Mouse (Mus musculus) 3T3-L1 (cell line): ENCODE data around the gene BC017158.
A peak's percentile ranks its signal among the peaks of the same experiment; 100 is the strongest.

Source experiments
- DNase-seq: peaks from one replicate; pipeline ENCODE4 v3.0.0-alpha.2; 2015; ENCODE audit warnings: low read depth, low spot score

Gene BC017158

GRCm38 (mm10) chr7:128309776-128310175 lies 11.8 kb upstream of the BC017158 start:
- DNase-seq, result peak; percentile 21

DNA sequence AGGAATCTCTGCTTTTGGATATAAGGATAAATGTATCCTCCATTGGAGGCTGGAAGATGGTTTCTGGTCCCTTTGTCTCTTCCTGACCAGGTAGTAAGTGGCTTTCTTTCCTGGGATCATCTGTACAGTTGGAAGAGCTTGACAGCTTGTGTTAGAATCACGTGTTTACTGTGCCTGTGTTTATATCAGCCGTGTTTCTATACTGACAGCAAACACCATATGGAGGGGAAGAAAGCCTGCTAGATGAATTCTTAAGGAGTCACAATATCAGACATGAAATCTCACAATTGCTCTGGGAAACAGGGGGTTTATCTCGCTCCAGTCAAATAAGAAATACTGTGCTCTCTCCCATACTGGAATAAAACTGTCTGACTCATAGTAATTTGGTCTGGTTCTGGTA lies 11.2 kb upstream of the BC017158 start:
- no peak for DNase-seq

- DNase-seq, result no peak
Measured at GRCm38 (mm10) chr7:128307851-128308250, 9.9 kb upstream of the BC017158 start.

DNA sequence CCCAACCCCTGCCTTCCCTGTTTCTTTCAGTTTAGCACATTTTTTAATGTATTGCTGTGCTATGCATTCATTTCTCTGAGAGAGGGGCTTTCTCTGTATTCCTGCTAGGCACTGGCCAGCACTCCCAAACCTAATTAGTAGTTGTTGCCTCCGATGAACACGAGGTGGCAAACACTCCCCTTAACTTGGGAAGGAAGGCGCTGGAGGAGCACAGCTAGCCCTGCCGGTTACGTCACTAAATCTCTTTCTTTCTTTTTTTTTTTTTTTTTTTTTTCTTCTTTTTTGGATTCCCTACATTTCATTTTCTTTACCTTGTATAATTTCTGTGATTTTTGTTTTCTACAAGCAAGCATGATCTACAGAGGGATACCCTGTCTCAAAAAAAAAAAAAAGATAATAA lies 6.9 kb upstream of the BC017158 start:
- DNase-seq, result peak; percentile 70

GRCm38 (mm10) chr7:128304198-128304597 lies 6.2 kb upstream of the BC017158 start:
- DNase-seq, result no peak

DNA sequence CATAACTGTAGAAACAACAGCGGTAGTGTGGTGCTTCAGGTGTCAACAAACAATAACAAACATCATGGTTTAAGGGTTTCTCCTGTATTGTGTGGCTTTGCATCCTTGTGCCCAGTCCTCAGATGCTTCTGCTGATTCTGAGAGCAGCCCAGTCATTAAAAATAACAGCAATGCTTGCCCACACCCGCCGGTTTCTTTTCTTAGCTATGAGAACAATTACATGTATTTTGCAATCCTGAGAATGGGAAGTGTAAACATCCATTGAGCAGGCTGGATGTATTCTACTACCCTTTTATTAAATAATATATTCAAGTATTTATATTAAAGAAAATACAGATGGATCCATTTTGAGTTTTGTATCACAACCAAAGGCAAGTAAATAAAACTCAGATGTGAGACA lies 4.2 kb upstream of the BC017158 start:
- no peak for DNase-seq

DNA sequence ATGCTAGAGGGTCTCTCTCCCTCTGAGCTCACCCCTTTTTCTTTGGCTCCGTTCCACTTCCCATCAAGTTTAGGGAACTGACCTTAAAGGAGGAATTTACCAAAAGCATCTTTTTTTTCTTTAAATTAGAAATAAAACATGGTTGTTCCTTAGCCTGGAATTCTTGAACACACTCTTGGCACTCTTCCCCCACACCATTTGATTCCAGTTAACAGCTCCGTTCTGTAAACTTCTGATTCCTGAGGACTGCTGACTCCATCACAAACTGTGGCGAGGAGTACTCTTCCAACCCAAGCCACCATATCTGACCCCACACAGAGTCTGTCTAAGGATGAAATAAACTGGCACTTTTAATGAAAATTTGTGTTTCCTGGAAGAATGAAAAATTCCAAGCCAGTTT lies 3.0 kb upstream of the BC017158 start:
- DNase-seq, result no peak

GRCm38 (mm10) chr7:128298481-128299342 lies 742 bp upstream of the BC017158 start:
- no peak for DNase-seq

DNA sequence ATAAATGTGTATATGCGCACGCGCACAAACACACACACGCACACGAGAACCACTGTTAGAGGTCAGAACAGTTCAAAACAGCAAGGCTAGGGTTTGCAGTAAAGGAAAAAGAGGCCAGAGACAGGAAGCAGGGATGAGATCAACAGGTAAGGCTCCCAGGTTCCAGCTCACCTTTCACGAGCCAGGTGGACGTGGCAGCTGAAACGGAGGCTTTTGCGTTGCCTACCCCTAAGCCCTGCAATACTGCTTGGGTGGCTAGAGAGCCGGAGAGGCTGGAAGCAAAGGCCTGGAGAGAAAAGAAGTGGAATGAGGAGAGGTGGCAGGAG lies 716 bp downstream of the BC017158 start:
- DNase-seq, result no peak

DNA sequence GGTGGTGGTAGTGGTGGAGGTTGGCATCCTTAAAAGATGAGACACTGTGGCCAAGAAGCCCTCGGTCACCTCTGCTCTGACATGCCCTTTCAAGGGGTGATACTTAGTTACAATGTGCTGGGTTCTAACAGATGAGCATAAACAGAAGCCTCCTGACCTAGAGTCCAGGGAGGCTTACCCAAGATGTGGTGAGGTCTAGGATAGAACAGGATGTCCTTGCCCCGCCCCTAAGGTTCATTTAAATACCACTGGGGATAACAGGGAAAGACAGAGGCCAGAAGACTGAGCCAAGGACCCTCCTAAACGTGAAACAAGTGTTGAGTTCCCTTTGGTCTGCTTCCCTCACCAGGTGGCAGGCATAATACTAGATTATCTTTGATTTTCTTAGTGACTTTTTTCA lies 1.5 kb downstream of the BC017158 start:
- no peak for DNase-seq

DNA sequence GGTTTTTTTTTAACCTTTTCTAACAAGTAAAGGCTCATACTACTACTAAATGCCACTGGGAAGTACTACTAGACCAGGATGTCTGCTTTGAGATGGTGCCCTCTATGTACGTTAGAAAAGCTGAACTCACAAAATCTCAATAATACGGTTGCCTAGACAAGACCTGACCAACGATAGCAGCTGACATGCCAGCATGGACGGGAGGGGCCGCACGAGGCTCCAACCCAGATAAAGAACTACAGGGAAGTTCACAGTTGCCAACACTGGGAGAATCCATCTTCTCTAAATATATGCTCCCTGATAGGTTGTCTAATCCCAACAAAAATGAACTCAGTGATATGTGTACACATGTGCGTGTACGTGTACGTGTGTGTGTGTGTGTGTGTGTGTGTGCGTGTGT lies 3.2 kb downstream of the BC017158 start:
- DNase-seq, result no peak

DNA sequence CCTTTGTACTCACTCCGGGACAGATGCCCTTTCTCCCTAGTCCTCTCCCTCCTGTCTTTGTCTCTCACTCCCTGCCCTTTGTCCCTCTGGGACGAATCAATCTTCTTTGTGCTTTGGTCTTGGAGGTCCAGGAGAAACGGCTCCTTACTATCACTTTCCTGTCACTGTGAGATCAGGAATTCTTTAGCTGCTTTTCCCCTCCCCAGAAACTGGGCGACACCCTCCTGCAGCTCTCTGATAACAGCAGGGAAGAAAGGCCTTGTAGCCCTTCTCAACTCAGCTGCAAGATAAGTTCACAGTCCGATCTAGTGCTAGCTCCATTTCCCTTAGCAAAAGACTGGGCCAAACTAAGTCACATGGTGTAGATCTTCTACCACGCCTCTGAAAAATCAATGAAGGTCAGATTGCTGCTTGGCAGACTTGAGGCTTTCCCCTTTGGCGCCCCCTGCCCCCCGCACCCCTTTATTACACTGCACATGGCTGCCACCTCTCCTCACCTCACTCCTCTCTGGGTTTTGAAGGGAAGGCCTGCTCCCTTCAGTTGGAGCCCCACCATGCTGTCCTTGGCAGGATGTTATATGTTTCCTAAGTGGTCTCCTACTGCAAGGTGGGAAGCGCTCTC lies 8.9 kb downstream of the BC017158 start:
- peak; percentile 45 for DNase-seq

DNA sequence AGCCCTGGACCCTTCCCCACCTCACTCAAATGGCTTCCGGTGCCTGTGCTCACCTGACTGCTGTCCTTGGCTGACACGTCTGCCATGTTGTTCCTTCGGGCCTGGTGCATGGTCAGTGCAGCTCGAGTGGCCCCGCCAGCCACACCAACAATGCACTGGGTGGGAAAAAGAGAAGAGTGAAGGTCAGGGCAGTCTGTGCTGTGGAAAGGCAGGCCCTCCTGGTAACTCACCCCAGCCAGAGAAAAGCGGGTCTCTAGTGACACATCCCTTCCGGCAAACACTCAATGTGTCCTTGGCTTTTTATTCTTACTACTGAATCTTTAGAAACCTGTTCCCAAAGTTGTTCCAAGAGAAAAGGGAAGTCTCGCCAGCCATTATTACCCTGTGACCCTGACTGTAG lies 12.9 kb downstream of the BC017158 start:
- no peak for DNase-seq

- no peak for DNase-seq
Measured at GRCm38 (mm10) chr7:128284047-128284446, 13.9 kb downstream of the BC017158 start.

DNA sequence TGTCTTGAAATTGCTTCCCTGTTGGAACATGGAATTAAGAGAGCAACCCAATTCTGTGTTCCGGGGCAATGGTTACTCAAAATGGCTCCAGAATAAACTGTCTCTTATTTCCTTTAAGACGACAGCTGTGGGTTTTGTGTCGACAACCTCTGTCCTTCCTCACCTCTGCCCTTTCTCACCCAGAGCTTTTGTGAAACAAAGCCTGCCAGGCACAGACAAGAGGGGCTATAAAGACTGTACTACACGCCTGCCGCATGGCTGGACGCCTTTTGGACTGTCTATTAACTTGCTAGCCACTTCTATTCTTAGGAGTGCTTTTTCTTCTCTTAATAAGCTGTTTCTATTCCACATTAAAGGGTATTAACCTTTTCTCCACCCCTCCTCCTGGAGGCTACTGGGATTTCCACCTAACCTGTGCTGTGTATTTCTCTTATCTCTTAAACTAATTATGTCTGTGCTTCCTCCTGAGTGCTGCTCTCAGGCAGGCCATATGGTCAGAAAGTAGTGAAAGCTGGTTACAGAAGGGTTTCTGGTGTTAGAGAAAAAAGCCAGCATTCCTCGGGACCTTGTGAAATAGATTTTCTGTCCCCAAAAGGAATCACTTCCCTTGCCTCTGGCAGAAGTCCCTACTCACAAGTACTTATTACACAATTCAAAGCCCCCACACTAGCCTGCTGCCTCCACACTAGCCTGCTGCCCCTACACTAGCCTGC lies 15.3 kb downstream of the BC017158 start:
- DNase-seq, result no peak

DNA sequence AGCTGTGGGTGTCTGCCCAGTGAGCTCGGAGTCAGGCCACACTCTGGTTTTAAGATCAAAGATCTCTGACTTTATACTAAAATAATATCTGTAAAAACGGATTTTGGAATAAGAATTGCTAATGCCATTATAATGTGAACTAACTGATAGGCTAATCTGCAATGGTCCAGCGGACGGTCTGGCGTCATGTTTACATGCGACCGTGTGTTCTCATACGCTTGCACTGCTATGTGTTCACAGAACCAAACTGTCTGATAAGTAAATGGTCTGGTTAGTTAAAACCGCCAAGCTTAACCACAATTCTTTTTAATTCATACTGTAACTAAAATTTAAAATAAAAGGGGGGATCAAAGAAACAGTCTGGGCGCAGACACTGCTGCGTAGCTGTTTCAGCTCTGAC lies 16.2 kb downstream of the BC017158 start:
- DNase-seq, result no peak

- DNase-seq, result no peak
Measured at GRCm38 (mm10) chr7:128279750-128280149, 18.2 kb downstream of the BC017158 start.

DNA sequence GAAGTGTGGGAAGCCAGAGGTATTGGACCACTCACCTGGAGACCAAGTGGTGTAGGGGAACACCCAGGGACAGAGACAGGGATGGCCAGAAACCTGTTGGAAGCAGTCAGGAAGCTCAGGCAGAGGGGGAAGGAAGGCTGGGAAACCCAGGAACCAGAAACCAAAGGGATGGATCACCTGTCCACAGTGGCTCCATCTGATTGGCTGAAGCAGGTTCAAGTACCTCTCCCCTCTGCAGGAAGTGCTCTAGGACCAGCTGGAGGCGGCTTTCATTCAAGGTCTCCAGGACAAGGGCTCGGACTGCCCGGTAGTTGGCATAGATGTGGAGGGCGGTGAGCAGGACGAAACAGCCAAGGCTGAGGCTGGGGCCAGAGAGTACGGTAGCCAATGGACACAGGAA lies 21.9 kb downstream of the BC017158 start:
- no peak for DNase-seq

- DNase-seq, result no peak
Measured at GRCm38 (mm10) chr7:128271496-128271895, 26.5 kb downstream of the BC017158 start.

DNA sequence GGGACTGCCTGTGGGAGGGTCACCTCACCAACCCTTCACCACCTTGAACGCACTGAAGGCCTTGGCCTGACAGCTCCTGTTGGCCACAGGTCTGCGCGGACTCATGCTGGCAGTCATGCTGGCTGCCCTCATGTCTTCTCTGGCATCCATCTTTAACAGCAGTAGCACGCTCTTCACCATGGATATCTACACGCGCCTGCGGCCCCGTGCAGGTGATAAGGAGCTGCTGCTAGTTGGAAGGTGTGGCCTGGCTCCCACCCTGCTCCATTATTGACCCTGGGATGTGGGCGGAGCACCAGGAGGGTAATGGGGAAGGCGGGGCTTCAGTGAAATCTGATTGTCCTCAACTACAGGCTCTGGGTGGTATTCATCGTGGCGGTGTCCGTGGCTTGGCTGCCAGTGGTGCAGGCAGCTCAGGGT lies 27.5 kb downstream of the BC017158 start:
- DNase-seq, result no peak

DNA sequence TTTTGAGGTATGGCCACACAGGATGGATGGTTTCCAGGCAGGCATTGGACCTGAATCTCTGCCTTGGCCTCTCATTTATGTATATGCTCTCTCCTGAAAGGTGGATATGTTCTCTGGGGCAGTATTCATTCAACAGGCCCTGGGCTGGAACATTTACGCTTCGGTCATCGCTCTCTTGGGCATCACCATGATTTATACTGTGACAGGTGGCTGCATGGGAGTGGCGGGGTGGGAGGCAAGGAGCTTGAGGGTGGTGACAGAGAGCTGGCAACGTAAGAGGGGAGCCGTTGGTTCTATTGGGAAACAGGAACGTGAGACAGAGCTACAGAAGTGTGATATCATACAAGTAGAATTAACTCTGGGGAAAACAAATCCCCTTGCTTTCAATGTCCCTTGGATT lies 30.2 kb downstream of the BC017158 start:
- DNase-seq, result no peak

GRCm38 (mm10) chr7:128267391-128267790 lies 30.6 kb downstream of the BC017158 start:
- no peak for DNase-seq

GRCm38 (mm10) chr7:128266056-128266455 lies 31.9 kb downstream of the BC017158 start:
- no peak for DNase-seq
